Mouse (Mus musculus) spleen, adult 12 weeks (tissue): Measurements from ENCODE around the gene Fahd1.

Experiments
- DNase-seq: peaks from one replicate; pipeline ENCODE4 v3.0.0; 2022; ENCODE audit warnings: low spot score

Gene Fahd1

DNA sequence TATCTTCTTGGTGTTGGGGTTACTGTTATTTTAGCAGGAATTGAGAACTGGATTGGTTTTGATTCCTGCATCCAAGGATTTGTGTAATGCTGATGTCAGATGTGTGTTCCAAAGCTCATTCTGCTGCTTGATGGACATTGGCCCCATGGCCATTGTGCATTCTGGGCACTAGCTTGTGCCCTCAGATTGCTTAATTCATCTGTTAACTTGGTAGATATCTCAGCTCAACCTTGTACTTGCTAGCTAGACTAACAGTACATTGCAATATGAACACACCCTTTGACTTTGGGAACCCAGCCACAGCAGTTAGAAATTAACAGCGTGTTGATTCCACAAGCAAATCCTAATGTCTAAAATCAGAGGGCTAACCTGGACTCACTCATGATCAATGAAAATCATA lies 2.8 kb downstream of the Fahd1 start:
- no peak for DNase-seq

DNA sequence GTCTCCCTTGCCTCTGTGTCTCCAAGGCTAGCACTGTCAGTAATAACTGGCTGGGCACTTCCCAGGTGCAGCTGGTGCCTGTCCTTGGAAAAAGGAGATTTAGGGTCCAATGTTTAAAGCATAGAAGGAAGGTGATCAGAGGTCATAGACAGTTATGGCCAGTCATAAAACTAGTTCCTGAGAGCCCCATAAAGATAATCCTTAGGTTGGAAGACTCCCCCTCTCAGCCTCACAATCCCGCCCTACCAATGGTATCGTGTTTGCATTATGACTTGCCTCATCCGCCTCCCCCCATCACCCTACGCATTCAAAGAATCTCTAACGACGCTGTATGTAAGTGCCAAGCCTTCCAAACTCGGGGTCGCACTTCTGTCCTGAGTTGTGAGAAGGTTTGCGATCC lies 5.6 kb downstream of the Fahd1 start:
- DNase-seq, result no peak

DNA sequence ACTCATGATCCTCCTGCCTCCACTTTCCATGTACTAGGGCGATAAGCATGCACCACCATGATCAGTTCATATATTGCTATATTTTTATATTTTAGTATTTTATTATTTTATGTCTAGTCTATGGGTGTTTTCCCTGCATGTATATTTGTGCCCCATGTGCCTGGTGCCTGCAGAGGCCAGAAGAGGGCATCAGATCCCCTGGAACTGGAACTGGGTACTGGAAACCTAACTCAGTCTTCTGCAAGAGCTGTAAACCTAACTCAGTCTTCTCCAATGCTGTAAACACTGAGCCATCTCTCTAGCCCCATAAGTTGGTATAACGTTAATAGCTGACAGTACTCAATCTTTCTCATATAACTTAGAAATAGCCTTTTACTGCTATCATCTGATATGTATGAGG lies 7.5 kb downstream of the Fahd1 start:
- no peak for DNase-seq

DNA sequence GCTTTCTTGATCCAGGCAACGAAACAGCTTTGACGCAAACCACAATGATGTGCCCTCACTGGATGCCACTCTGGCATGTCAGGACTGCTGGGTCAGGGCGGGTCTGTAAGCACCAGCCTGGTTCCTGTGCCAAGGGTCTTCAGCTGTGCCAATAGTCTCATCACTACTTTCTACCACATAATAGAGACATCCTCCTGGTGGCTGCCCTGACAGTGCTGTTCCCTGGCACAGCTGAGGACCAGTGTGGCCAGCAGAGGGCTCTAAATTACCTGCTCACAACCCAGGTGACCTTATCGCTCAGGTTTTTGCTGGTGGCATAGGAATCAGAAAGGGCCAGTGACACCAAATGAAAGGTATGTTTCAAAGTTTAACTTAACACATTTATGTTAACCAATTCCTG lies 9.0 kb downstream of the Fahd1 start:
- no peak for DNase-seq

DNA sequence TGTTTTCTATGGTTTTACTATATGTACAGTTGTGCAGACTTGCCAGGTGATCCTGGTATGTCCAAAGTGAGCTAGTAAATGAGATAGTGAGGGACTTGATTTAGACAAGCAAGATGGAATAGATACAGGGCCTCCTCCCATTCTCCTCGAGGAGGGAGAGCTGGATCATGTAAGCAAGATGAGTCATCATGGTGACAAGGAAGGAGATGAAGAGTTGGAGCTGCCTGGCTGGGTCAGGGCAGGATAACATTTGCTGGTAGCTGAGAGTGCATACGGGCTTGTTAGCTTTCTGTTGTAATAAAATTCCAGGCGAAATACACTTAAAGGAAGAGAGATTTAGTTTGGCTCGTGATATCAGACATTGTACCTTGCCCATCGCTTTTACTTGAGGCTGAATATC lies 9.8 kb downstream of the Fahd1 start:
- no peak for DNase-seq

DNA sequence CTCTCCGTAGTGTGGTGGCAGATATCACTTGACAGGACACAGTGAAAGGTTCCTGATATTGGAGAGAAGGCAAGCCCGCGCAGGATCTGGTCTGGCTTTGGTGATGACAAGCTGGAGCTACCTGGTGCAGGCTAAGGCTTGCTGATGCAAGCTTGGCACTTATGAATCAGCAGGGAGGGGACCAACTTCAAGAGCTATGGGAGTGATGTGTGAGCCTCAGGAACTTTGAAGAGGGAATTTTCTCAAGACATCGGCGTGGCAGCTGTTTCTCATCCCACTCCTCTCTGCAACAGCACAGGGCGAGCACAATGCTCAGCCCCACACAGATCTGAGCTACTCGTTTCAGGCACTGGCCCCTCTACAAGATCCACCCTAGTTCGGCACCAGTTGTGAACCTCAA lies 10.3 kb downstream of the Fahd1 start, which contains the start of gene Hagh:
TSS of gene Hagh (plus strand) at position 302 of the 400 bp plus-strand sequence.
- DNase-seq, result no peak

DNA sequence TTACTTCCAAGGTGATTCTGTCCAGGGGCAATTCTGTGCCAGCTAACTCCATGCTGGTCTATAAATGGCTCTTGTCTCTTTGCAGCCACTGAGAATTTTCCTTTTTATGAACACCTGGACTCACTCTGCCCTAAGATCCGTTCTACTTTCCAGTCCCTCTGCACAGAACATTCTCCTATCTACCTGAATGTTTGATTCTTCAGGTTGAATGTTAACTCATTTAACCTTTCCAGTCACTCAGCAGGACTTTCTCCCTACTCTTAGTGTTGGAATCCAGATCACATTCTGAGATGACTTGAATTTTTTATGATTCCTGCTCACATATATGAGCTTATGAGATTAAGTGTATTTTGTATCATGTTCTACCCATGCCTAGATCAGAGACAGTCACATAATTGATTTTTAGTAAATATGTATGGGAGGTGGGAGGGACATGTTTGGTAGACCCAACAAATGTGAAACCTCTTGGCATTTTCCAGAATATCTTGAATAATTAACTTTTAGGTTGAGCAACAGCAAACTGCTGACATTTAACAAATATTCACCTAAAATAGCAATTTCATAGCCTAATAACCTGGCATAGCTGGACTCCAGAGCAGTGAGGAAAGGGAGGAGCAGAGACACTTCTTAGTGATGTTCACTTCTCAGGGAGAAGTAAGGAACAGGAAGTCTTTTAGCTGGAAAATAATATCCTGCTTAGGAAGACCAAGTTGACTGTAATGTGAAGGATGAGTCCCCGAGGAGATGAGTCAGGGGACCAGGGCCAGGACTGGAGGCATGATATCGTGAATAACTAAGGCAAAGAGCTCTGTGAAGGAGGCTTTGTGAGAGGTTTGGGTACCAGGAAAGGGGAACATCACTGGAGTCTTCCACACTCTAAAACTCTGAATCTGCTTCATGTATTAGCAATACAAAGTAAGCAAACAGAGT lies 28.5 kb downstream of the Fahd1 start:
- no peak for DNase-seq

DNA sequence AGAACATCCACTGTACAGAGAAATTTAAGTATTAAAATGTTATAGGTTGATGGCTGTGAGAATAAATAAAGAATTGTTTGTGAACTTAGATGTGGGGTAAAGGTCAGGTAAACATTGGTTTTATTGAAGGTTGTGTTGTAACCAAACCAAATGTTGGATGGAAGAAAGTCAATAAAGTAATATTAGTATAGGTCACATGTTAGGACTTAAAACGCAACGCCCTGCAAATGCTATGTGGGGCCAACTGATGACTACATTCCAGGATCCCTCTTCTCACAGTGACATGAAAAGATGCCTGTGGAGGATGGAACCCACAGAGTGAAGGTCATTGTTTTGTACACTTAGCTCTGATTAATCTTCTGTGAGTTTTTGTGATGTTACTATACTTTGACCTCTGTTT lies 30.7 kb downstream of the Fahd1 start:
- no peak for DNase-seq

DNA sequence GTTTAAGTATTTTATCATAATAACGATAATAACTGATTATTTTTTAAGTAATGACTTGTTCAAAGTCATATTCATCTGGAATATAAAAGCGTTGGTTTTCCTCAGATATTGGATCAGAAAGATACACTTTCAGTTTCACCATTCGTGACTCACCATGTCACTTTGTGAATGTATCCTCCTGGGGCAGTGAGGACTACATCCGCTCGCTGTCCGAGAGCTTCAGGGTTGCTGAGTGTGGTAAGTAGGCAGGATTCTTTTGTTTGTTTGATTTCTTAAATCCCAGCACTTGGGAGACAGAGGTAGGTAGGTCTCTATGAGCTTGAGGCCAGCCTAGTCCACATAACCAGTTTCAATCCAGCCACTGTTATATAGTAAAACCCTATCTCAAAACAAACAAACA lies 32.0 kb downstream of the Fahd1 start:
- DNase-seq, result no peak

DNA sequence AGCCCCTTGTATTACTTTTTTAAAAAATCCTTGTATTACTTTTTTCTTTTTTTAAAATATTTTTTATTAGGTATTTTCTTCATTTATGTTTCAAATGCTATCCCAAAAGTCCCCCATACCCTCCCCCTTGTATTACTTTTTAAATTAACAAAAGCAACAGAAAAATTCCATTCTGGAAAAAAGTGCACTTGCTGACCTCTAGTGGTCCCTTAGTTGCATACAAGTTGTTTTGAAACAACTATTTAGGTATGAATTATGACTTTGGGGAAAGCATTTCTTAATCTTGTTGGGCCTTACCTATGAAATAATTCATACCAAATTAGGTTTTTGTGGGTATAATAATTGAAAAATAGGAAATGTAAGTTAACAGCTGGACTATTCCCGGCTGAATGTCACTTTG lies 32.7 kb downstream of the Fahd1 start:
- DNase-seq, result no peak

DNA sequence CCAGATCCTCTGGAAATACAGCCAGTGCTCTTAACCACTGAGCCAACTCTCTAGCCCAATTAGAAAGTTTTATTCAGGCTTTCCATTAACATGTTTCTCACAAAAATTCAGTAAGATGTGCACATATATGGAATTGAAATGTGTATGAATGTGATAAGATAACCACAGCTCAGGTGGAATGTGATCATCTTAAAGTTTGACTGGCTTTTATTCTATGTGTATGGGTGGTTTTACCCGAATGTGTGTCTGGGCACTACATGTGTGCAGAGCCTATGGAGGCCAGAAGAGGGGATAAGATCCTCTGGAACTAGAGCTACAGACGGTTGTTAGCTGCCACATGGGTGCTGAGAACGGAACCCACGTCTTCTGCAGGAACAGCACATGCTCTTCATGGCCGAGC lies 34.9 kb downstream of the Fahd1 start:
- DNase-seq, result no peak

DNA sequence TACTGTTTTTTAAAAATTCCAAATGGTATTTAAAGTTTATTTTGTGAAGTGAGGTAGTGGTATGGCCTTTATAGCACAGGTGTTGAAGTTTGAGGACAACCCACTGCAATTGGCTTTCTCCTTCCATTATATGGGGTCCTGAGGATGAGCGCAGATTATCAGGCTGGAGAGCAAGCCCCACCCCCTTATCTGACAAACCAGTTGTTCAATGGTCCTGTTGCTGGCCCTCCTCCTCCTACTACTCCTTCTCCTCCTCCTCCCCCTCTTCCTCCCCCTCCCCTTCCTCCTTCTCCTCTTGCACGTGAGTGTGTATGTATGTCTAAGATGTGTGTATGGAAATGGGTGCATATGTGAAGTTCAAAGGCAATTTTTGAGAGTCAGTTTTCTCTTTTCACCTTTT lies 37.9 kb downstream of the Fahd1 start:
- no peak for DNase-seq

DNA sequence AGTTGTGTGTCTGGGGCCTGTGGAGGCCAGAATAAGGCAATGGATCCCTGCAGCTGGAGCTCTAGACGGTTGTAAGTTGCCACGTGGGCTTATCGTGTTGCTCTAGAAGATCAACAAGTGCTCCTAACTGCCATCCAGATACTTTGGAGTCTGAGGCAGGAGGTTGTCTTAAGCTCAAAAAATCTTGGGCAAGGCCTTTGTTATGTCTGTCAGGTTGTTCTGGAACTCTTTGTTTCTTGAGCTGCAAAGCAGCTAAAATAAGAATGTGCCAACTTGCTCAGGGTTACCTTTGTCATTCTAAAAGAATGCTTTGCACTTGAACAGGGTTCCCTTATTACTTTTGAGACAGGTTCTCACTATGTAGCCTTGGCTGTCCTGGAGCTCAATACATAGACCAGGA lies 39.0 kb downstream of the Fahd1 start:
- no peak for DNase-seq

DNA sequence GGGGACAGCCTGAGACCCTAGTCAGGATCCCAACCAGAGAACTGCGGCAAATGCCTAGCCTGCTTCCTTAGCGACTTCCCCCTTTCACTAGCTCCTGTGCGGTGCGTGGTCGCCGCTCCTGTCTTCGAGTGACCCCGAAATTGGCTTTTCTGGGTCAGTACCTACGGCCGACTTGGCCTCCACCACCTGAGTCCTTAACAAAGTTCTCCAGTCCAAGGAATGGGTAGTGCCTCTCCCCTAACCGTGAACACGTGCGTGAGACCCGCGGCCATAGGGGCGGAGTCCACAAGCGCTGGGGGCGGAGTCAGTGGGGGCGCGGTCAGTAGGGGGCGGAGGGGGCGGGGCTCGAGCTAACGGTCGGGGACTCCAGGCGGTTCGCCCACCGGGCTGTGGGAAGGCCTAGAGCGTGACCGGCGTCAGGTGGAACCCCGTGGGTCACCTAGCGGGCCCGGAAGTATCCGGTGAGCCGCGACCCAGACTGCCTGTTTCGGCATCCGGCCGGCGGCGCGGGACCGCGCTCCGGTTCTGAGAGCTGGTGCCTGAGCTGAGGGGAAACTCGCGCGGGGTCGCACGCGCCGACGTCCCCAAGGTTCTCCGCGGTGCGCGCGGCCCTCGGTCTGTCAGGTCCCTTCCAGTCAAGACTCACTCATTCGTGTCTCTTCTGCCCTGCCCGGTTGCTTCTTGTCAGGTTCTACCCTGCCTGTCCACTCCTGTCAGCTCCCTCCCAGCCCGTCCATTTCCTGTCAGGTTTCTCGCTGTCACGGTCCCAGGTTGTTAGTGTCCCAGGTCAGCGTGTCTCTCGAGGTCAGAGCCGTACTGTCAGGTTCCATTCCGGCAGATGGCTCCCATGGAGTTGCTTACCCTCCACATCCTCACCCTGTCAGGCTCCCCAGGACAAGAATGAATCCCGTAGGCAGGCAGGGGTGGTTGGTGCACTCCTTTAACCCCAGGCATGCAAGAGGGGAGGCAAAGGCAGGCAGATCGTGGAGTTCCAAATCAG lies 45.9 kb downstream of the Fahd1 start, which contains the start of gene Meiob:
TSS of gene Meiob (plus strand) at position 338 of the 1,000 bp plus-strand sequence.
- DNase-seq, result peak; percentile 60

DNA sequence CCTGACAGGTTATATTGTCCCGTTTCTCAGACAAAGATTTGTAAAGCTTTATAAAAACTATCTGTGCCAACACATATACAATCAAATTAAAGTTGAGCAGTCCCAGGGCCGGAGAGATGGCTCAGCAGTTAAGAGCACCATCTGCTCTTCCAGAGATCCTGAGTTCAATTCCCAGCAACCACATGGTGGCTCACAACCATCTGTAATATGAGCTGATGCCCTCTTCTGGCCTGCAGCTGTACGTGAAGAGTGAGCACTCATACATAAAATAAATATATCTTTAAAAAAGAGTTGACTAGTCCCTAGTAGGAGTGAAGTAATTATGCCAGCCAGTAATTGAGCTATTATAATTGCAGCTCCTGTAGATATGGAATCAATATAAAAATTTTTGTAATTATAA lies 49.6 kb downstream of the Fahd1 start:
- no peak for DNase-seq

DNA sequence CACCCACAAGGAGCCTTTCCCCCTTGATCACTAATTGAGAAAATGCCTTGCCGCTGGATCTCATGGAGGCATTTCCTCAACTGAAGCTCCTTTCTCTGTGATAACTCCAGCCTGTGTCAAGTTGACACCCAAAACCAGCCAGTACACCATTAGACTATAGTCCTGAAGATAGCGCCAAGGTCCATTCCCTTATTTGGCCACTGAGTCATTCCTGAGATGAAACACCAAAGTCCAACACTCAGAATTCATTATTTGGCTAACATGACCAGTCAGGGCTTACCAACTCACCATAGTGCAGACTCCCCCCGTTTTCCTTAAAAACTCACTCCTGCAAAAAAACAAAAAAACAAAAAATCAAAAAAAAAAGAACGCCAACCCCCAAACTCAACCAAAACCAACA lies 50.7 kb downstream of the Fahd1 start:
- no peak for DNase-seq
